Mouse (Mus musculus): Measurements from ENCODE around the gene Cabp1.

DNA sequence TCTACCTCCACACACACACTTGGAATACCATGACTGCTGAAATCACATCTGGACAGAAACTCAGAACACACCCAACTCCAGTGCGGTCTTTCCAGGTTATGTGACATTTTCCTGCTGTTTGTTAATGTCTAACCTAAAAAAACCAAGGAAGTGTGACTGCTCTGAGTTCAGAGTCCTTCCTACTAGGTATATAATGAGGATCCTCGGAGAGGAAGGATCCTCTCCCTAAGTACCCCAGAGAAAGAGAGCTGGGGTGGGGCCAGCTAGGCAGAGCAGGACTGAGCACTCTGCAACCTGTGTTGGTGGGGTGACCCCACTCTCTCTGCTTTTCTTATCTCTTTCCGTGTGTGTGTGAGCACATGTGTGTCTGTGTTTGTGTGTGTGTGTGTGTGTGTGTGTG is 46.8 kb downstream of the Cabp1 start:
- TF ChIP-seq CTCF (IDR thresholded peaks at IDR 0.05) (no peak), EP300 (IDR thresholded peaks at IDR 0.05) (no peak)
